Mouse (Mus musculus): ENCODE results near the gene Zmiz1. TPM values are rescaled to one million over a fixed set of nuclear protein-coding genes. Genes with fewer than 3 reads are reported as not detected.

Zmiz1 gene
- polyA plus RNA-seq, 1 experiment from 2014 or later: 57.0 TPM

- Histone ChIP-seq H3K27ac (ENCODE audit: low read depth, low read length) (no peak overlapping the region), H3K36me3 (ENCODE audit: control insufficient read depth, insufficient read depth, low read length) (peaks cover 8% of the 10 kb centered on the region; the same call in 1 of the 2 replicates), H3K4me3 (ENCODE audit: low read depth, low read length) (no peak overlapping the region), H3K4me1 (replicated peaks; ENCODE audit: control insufficient read depth, insufficient read depth, low read length) (peaks cover 9% of the 10 kb centered on the region), H3K4me2 (replicated peaks; ENCODE audit: low read depth, low read length) (no peak overlapping the region), H3K9ac (ENCODE audit: low read depth, low read length) (no peak overlapping the region), H3K9me3 (ENCODE audit: control insufficient read depth, low read length) (no peaks in the 10 kb centered on the region), H3K27me3 (ENCODE audit: control insufficient read depth, insufficient read depth, low read length) (no peaks in the 10 kb centered on the region)
- WGBS: 32% methylated on average over 3 of the region's 3 CpGs
- DNase-seq (ENCODE audit: low spot score) (no peak), ATAC-seq (ENCODE audit: low FRiP score) (no peak)
Measured at GRCm38 (mm10) chr14:25577431-25577830, 118.4 kb downstream of the Zmiz1 start.

GRCm38 (mm10) chr14:25579597-25579996, 120.6 kb downstream of the Zmiz1 start:
- Histone ChIP-seq H3K4me3 (ENCODE audit: low read depth, low read length) (no peak overlapping the region), H3K36me3 (ENCODE audit: control insufficient read depth, insufficient read depth, low read length) (peaks cover 8% of the 10 kb centered on the region; the same call in 1 of the 2 replicates), H3K4me1 (replicated peaks; ENCODE audit: control insufficient read depth, insufficient read depth, low read length) (peaks cover 12% of the 10 kb centered on the region), H3K27me3 (ENCODE audit: control insufficient read depth, insufficient read depth, low read length) (no peaks in the 10 kb centered on the region), H3K27ac (ENCODE audit: low read depth, low read length) (peak overlapping the region; percentile 34; the same call in 1 of the 2 replicates), H3K4me2 (replicated peaks; ENCODE audit: low read depth, low read length) (no peak overlapping the region), H3K9me3 (ENCODE audit: control insufficient read depth, low read length) (no peaks in the 10 kb centered on the region), H3K9ac (ENCODE audit: low read depth, low read length) (no peak overlapping the region)
- ATAC-seq (ENCODE audit: low FRiP score) (no peak), DNase-seq (ENCODE audit: low spot score) (no peak)
- 82% methylated on average over 7 of the region's 7 CpGs for WGBS

- Histone ChIP-seq H3K36me3 (ENCODE audit: control insufficient read depth, insufficient read depth, low read length) (peaks cover 8% of the 10 kb centered on the region; the same call in 1 of the 2 replicates), H3K27ac (ENCODE audit: low read depth, low read length) (0 out of 2 replicates have a peak overlapping the region, but pooled peaks have one; percentile 34), H3K27me3 (ENCODE audit: control insufficient read depth, insufficient read depth, low read length) (no peaks in the 10 kb centered on the region), H3K4me3 (ENCODE audit: low read depth, low read length) (no peak overlapping the region), H3K4me2 (replicated peaks; ENCODE audit: low read depth, low read length) (no peak overlapping the region), H3K9ac (ENCODE audit: low read depth, low read length) (no peak overlapping the region), H3K4me1 (replicated peaks; ENCODE audit: control insufficient read depth, insufficient read depth, low read length) (peaks cover 16% of the 10 kb centered on the region), H3K9me3 (ENCODE audit: control insufficient read depth, low read length) (no peaks in the 10 kb centered on the region)
- ATAC-seq (ENCODE audit: low FRiP score) (no peak), DNase-seq (ENCODE audit: low spot score) (no peak)
- WGBS: 57% methylated on average over 1 of the region's 1 CpGs
Measured at GRCm38 (mm10) chr14:25580397-25580796, 121.4 kb downstream of the Zmiz1 start.

GRCm38 (mm10) chr14:25582603-25583002, 123.6 kb downstream of the Zmiz1 start:
- DNase-seq (ENCODE audit: low spot score) (no peak), ATAC-seq (ENCODE audit: low FRiP score) (no peak)
- Histone ChIP-seq H3K4me2 (replicated peaks; ENCODE audit: low read depth, low read length) (no peak overlapping the region), H3K9me3 (ENCODE audit: control insufficient read depth, low read length) (no peaks in the 10 kb centered on the region), H3K36me3 (ENCODE audit: control insufficient read depth, insufficient read depth, low read length) (0 out of 2 replicates have a peak, but pooled peaks cover 5% of the 10 kb centered on the region), H3K4me3 (ENCODE audit: low read depth, low read length) (no peak overlapping the region), H3K27ac (ENCODE audit: low read depth, low read length) (no peak overlapping the region), H3K4me1 (replicated peaks; ENCODE audit: control insufficient read depth, insufficient read depth, low read length) (peaks cover 36% of the 10 kb centered on the region), H3K27me3 (ENCODE audit: control insufficient read depth, insufficient read depth, low read length) (no peaks in the 10 kb centered on the region), H3K9ac (ENCODE audit: low read depth, low read length) (no peak overlapping the region)
- WGBS: 94% methylated on average over 6 of the region's 6 CpGs

- H3K4me1 ChIP-seq (replicated peaks; ENCODE audit: control insufficient read depth, insufficient read depth, low read length): peaks cover 42% of the 10 kb centered on the region
- no peaks in the 10 kb centered on the region for H3K27me3 ChIP-seq (ENCODE audit: control insufficient read depth, insufficient read depth, low read length)
- no peaks in the 10 kb centered on the region for H3K9me3 ChIP-seq (ENCODE audit: control insufficient read depth, low read length)
- DNase-seq (ENCODE audit: low spot score) (no peak), ATAC-seq (ENCODE audit: low FRiP score) (no peak)
- no peak overlapping the region for H3K9ac ChIP-seq (ENCODE audit: low read depth, low read length)
- WGBS: 67% methylated on average over 10 of the region's 10 CpGs
- H3K36me3 ChIP-seq (ENCODE audit: control insufficient read depth, insufficient read depth, low read length): 0 out of 2 replicates have a peak, but pooled peaks cover 5% of the 10 kb centered on the region
- H3K4me3 ChIP-seq (ENCODE audit: low read depth, low read length): no peak overlapping the region
- H3K4me2 ChIP-seq (replicated peaks; ENCODE audit: low read depth, low read length): no peak overlapping the region
- H3K27ac ChIP-seq (ENCODE audit: low read depth, low read length): peak overlapping the region; percentile 98
Measured at GRCm38 (mm10) chr14:25583899-25584298, 124.9 kb downstream of the Zmiz1 start.

- peak; percentile 89 for DNase-seq (ENCODE audit: low spot score)
- Histone ChIP-seq H3K27me3 (ENCODE audit: control insufficient read depth, insufficient read depth, low read length) (no peaks in the 10 kb centered on the region), H3K9ac (ENCODE audit: low read depth, low read length) (peak overlapping the region; percentile 65), H3K4me1 (replicated peaks; ENCODE audit: control insufficient read depth, insufficient read depth, low read length) (peaks cover 51% of the 10 kb centered on the region), H3K9me3 (ENCODE audit: control insufficient read depth, low read length) (no peaks in the 10 kb centered on the region), H3K4me3 (ENCODE audit: low read depth, low read length) (no peak overlapping the region), H3K4me2 (replicated peaks; ENCODE audit: low read depth, low read length) (no peak overlapping the region), H3K27ac (ENCODE audit: low read depth, low read length) (peak overlapping the region; percentile 98), H3K36me3 (ENCODE audit: control insufficient read depth, insufficient read depth, low read length) (0 out of 2 replicates have a peak, but pooled peaks cover 2% of the 10 kb centered on the region)
- ATAC-seq (ENCODE audit: low FRiP score): peak; percentile 79
- WGBS: 22% methylated on average over 21 of the region's 21 CpGs
Measured at GRCm38 (mm10) chr14:25585545-25586301, 126.7 kb downstream of the Zmiz1 start.

- Histone ChIP-seq H3K9ac (ENCODE audit: low read depth, low read length) (peak overlapping the region; percentile 47), H3K36me3 (ENCODE audit: control insufficient read depth, insufficient read depth, low read length) (no peaks in the 10 kb centered on the region), H3K4me2 (replicated peaks; ENCODE audit: low read depth, low read length) (peak overlapping the region; percentile 15; the same call in 1 of the 2 replicates), H3K27me3 (ENCODE audit: control insufficient read depth, insufficient read depth, low read length) (no peaks in the 10 kb centered on the region), H3K9me3 (ENCODE audit: control insufficient read depth, low read length) (no peaks in the 10 kb centered on the region), H3K27ac (ENCODE audit: low read depth, low read length) (peak overlapping the region; percentile 98), H3K4me3 (ENCODE audit: low read depth, low read length) (no peak overlapping the region), H3K4me1 (replicated peaks; ENCODE audit: control insufficient read depth, insufficient read depth, low read length) (peaks cover 51% of the 10 kb centered on the region)
- 23% methylated on average over 10 of the region's 10 CpGs for WGBS
- peak; percentile 23; the same call in 1 of the 2 replicates for ATAC-seq (ENCODE audit: low FRiP score)
- DNase-seq (ENCODE audit: low spot score): peak; percentile 68
Measured at GRCm38 (mm10) chr14:25586846-25587486, 128.0 kb downstream of the Zmiz1 start.

- DNase-seq (ENCODE audit: low spot score): no peak
Measured at GRCm38 (mm10) chr14:25587487-25588001, 128.6 kb downstream of the Zmiz1 start.

More at GRCm38 (mm10) chr14:25587487-25588001, 128.6 kb downstream of the Zmiz1 start:
- peak overlapping the region; percentile 98 for H3K27ac ChIP-seq (ENCODE audit: low read depth, low read length)
- H3K9me3 ChIP-seq (ENCODE audit: control insufficient read depth, low read length): no peaks in the 10 kb centered on the region
- no peaks in the 10 kb centered on the region for H3K36me3 ChIP-seq (ENCODE audit: control insufficient read depth, insufficient read depth, low read length)
- peak; percentile 70 for ATAC-seq (ENCODE audit: low FRiP score)
- H3K27me3 ChIP-seq (ENCODE audit: control insufficient read depth, insufficient read depth, low read length): no peaks in the 10 kb centered on the region
- peaks cover 51% of the 10 kb centered on the region for H3K4me1 ChIP-seq (replicated peaks; ENCODE audit: control insufficient read depth, insufficient read depth, low read length)
- 5% methylated on average over 6 of the region's 6 CpGs for WGBS
- H3K4me2 ChIP-seq (replicated peaks; ENCODE audit: low read depth, low read length): peak overlapping the region; percentile 18; the same call in 1 of the 2 replicates
- H3K9ac ChIP-seq (ENCODE audit: low read depth, low read length): peak overlapping the region; percentile 47
- no peak overlapping the region for H3K4me3 ChIP-seq (ENCODE audit: low read depth, low read length)

Measured in hindbrain, embryonic 11.5 days (tissue).